Mouse (Mus musculus): ENCODE measurements at regions not wholly inside any gene's neighbourhood (a gene's known extent, or its start where the extent isn't known, plus 50 kb on each side); places are given as distances from the start of the nearest gene placed in this dataset.

DNA sequence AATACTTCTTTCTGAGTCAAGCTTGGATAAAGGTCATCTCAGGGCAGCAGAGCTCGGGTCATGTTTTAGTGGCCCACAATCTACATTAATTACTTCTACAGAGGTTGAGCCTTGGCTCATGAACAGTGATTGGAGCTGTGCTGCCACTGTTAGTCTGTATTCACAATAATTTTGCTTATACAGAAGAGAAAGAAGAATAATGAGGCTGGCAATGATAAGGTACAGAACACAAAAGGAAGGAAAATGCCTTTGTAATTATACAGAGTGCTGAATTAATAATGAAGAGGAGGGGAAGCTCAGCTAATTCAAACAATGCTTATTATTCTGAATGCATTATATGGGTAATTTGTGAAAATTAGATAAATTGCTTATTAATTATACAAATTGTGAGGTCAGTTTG lies 573.9 kb upstream of the Cblb start:
- no peak for DNase-seq

DNA sequence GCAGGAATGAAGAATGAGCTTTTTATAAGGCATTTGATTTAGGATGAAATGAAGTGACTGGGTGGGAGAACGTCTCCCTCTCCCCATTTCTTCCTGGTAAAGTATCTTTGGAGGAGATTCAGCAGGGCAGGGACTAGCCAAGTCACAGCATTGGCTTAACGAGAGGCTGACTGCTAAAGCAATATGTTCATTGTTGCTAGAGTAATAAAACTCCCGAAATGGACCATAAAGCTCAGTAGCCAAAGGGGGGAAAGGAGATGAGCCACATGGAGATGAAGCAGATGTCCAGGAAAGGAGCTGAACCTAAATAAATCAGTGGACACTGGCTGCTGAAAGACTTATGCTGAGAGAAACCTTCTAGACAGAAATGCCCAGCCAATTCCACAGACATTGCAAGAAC lies 555.3 kb upstream of the Cblb start:
- DNase-seq = no peak

DNA sequence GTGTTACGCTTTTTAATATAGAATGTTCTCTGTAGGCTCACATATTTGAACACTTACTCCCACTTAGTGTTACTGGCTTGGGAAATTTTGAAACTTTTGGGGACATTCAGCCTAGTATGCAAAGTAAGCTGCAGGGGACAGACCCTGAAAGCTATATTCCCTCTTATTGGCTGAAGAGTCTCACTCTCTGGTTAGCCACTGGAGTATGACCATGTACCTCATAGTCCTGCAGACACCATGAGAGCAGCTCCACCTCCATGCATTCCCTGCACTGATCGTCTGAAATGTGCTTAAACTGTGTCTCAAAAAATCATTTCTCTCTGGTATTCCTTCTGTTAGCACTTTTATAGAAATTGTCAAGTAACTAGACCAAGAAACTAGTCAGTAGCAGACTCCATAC lies 534.9 kb upstream of the Cblb start:
- no peak for DNase-seq

DNA sequence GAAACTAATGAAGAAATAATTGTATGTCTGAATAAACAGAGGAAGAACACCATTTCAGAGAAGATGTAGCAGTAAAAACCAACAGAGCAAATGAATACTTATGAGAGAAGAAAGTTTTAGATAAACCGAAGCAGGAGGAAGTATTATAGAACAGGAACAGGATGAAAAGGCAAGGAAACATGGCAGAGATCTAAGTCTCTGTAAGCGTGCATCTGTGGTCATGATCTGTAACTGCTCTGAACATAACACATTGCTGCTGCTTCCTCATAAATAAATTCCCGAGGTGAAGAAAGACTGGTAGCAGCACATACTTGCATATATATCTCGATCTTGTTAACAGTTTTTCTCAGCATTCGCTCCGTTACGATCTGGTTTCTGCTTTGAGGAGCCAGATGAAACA lies 533.2 kb upstream of the Cblb start:
- DNase-seq = no peak

DNA sequence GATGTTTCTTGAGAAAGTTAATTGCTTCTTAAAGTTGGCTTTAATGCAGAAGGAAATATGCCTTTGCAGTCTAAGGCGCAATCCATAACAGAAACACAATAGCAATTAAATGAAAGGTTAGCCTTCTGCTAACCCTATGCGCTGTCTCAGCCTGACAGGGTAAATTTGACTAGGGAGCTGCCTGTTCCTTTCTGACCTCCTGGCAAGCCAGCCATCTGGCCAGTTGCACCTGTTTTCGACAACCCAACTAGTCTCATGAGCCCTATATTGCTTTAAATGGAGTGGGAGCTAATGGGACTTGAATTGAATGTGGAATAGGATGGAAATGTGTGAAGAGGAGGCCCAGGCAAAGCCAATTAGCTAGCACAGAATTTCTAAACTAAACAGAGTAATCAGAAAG lies 513.9 kb upstream of the Cblb start:
- no peak for DNase-seq

DNA sequence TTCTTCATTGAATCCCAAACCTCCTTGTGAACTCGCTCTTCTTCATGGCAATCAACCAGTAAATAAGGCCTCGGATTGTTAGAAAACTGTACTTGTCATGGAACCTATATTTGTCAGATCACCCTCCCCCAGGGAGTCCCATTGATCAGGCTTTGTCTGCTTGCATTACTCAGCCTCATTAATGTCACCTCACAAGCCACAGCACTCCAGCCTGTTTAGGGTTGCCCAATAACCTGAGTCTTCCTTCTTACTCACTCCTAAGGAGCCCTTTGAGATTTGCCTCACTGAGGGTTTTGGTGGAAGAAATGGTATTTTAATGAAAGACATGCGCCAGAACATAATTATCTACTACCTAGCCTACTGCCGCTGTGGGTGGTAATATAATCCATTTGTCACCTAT lies 510.3 kb upstream of the Cblb start:
- no peak for DNase-seq

DNA sequence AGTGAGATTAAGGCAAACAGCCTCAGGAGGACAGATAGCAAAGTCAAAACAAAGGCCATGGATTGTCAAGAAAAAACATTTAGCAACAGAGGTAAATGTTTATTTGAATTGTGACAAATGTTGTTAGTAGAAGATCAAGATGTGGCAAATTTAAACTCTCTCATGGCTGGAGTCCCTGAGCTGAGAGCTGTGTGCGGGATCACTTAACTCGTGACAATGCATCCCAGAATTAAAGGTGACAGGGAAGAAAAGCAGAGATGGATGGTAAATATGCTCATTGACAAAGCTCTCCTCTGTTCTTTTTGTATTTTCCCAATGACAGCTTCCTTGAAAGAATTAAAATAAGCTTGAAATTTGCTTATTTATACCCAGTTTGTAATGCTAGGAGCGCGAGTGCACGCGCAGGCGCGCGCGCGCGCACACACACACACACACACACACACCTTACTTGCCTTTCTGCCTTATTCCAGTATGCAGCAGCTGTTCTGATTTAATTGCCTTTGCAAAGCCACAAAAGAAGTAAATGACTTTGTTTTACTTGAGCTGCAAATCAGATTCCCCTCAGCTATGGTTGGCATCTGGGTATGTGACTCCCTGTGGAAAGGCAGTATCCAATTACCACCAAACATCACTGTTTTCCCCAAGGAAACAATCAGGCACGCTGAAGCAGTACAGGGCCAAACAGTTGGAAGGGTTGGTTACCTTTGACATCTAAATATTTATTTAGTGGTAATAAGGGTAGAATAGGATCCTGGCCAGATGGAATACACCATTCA lies 509.5 kb upstream of the Cblb start:
- DNase-seq = no peak

DNA sequence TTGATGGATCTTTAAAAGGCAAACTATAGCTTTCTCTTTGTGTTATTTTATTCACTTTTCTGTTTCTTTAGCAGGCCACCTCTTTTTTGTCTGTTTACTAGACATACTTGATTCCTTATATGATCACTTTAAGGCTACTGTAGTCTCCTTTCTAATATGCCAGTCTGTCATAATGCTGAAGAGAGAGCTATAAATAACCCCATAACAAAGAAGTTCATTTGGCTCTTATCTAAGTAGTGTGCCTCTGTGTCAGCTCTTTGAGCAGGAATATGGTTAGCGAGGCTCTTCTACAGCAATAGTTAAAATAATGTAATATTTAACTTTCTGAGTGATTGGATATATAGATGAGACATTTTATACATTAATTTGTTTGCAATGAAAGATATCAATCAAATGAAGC lies 507.0 kb upstream of the Cblb start:
- no peak for DNase-seq

DNA sequence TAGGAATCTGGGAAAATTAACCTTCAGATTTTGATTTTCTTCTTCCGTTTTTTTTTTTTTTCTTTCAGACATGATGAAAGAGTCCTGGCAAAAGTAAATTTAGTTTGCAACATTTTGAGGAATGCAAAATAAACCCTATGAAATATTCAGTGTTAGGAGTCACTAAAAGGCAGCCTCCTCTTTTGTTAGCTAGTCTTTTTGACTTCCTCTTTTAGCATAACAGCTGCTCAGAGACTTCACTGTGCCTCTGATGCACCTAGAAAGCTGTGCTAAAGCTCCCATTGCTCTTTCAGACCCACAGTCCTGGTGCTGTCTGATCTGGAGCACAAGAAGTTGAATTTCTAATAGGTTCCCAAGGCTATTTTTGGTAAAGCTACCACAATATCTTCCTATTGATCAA lies 498.5 kb upstream of the Cblb start:
- no peak for DNase-seq

DNA sequence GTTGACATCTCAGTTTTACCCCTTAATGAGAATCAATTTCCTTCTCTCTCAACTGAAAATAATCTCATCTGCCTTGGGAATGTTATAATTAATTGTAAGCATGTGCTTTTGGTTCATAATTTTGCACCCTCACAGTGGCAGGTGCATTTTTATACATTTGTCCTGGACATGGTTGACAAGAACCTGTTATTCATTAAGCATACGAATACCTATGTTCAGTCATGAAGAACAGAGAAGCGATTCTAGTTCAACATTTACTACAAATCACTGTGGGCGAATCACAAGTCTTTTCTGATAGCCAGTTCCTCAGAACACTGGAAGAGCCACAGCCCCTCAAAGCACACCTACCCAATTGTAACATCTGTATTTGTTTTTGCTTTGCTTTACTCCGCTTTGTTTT lies 487.3 kb upstream of the Cblb start:
- no peak for DNase-seq

DNA sequence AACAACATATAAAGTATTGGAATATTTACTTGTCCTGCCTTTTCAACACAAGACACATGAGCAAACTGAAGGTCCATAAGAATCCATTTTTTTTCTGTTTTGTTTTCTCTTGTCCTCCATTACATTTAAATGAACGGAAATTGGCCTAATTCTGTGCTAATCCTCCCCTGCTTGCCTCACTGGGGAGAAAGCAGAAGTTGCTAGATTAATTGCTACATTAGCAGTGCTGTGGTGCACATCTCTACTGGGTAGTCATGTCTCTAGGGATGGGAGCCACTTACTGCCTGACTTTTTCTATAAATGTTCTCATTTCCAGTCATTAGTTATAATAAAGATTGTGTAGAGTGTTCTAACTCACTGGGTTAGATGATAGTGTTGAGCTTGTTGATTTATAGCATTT lies 484.0 kb upstream of the Cblb start:
- DNase-seq = peak in 1 of 2 experiments; percentile 1

DNA sequence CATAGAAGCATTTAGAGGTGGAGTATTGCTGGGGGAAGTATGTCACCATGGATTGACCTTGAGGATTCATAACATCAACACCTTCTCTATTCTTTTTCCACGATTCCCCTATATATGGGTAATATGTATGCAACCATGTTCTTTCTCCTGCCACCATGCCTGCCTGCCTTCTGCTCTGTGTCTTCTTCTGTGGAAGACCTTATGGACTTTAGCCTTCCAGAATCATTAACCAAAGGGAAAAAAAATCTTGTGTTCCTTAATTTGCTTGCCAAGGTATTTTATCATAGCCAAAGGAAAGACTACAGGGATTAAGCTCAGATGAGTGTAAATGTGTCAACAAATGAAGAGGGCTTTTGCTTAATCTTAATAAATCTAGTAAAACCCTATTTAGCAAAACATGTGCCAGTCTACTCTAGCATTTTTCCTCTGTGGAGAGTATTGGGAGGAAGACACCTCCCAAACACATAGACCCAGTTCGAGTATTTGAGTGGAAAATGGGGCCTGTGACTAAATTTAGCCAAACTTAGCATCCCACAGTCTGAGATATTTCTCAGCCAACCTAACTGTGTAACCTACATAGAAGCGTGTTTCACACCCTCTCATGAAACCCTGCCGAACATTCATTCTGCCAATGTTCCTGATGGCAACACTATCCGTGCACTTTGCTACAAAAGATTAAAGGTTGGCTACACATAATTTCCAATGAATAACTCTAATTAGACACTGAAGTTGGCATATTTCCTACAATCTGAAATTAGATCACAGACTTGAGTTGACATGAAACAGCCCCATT lies 468.0 kb upstream of the Cblb start:
- DNase-seq = no peak

DNA sequence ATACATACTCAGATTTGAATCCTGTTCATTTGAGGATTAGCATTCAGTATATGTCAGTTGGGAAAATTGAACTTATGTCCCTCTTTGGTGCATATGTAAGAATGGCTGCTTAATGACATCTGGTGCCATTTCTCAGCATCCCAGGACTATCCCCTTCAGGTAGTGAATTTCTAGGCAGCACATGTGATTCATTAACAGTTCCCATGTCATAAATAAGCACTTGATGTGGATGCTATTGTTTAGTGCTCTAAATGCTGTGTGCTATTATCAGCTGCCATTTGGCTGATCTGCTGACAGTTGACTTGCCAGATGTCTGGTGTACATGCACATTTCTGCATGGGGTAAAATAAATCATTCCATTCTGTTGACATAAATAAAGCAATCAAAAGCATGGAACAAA lies 467.0 kb upstream of the Cblb start:
- no peak for DNase-seq

DNA sequence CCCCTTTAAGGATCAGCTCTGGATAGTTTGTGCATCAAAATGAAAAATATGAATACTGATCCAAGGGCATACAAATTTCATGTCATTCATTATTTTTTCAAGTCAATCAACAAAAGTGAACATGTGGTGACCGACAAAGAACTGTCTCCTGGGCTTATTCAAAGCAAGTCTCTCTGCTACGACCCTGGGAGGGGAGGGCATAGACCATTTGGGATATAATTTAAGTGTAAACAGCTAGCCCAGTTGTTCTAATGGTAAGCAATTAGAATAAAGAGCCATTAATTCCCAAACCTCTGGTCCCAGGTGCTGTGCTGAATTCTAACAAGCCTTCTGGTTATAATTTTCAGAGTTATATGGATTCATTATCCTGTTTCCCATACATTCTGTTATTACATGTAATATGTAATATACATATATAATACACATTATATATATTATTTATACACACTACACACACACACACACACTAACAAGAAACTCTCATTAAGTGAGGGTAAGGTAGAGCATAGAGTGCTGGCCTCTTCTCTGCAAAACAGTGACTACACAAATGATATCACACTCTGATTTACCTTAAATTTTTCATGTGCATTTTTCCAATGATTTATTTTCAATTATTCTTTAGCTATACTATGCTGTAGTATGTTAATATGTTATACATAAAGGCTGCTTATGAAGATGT lies 453.0 kb upstream of the Cblb start:
- no peak for DNase-seq

DNA sequence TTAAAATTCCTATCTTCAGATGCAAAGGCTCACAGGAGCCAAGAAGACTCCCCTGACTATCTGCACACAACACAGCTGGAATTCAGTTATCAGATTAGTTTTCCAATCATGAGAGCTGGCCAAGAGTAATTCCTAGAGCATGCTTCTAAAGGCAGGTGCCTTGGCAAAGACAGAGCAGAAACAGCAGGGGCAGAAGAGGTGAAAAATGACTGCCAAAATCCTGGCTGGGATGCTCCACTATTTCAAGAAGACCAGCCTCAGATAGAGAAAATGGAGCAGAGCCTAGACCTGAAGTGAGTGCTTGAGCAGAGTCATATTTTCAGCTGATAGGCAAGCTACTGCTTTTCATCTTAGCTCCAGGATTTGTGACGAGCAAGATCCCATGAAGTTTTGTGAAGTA lies 450.5 kb upstream of the Cblb start:
- DNase-seq = no peak

DNA sequence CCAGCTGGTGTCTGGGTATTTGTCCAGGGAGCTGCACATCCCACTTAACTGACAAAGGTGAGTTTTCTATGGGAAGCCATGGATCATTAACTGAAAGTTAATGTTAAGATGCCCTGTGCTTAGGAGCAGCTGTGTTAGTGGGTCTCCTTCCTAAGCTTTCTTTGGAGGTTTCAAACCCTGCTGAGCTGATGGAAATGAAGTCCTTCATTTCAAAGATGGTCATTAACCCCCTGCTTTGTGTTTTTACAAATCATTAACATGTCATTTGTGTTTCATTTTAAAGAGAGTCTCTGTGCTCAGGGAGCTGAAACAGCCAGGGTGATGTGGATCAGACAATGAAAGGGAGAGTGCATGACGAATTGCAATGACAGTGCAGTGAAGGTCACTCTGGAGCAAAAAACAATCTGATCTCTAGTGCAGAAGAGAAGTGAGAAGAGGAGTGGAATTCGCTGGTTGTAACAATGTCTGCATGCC lies 441.1 kb upstream of the Cblb start:
- DNase-seq = no peak

DNA sequence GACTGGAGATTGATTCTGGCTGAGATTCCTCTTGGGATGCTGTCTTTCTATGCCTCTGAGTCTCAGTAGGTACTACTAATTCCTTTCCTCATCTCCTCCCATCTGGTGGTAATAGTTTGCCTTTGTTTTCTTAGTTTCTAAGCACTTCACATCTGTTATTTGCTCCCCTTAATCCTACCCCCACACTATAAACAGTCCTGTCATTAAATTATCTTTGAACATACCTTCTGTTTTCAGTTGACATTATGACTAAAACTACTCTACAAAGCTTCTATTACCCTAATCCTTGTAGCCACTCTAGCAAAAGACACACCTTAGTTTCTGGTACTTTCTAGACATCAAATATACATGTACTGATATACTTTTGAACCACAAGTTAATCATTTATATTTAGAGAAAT lies 413.4 kb upstream of the Cblb start:
- no peak for DNase-seq

DNA sequence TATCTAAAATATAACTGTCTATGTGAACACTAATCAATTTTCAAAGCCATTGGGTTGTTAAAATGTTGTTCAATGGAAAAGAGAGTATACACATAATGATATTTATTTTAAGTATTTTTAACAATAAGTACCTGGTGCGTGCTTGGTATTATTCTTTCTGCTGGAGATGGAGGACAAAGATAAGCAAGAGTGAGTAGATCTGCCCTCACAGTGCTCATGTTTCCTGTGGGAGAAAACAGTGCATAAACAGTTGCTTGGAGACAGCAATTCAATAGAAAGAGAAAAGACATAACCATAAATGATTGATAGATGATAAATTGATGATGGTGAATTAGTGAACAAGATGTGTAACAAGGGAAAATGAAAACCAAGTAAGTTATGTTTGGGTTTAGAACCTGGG lies 384.4 kb upstream of the Cblb start:
- no peak for DNase-seq

DNA sequence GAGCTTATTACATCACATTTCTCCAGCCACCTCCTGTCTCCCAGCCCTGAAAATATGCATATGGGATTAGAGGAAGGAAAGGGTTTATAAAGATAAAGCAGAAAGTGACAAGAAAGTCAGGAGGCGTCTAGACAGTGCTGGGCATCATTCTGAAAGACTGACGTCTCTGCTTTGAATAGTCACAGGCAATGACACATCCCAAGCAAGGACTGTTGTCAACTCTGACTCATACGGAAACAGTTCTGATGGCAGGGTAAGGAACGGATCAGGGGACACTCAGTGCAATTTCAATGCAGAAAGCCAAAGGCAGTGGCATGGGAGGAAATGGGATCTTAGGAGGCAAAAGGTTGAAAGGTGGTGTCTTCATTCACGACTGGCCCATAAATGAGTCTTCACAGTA lies 380.9 kb upstream of the Cblb start:
- DNase-seq = no peak

DNA sequence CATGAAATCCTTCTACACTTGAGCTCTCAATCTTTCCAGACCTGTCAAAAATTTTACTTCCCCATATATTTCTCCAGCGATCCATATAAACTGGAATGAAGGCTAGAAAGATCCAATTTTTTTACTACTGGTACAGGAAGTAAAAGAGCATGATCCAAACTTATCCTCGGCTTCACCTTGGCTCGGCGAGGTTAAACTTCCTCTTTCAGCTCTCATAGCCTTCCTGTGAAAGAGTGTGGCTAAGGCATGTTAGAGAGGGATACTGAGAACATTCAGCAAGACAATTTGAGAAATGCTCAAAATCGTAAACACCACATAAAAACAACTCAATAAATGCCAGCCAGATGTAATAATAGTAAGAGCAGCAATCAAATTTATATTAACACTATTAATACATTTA lies 380.3 kb upstream of the Cblb start:
- DNase-seq = no peak

DNA sequence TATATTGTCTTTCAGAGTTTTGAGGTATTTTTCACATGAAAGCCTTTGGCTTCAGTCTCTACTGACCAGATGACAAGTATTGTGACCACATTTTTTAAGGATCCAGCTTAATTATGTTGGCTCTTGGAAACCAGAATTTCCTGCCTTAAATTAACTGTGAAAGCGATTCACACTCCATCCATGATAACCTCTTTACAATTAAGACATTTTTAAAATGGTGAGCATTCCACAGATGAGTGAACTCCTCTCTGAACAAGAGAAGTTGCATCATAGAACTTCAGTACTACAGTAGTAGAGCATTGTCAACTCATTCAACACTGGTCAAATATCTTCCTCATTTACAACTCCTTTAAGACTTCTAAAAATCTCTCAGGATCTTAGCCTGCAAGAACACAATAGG lies 369.3 kb upstream of the Cblb start:
- DNase-seq = no peak

DNA sequence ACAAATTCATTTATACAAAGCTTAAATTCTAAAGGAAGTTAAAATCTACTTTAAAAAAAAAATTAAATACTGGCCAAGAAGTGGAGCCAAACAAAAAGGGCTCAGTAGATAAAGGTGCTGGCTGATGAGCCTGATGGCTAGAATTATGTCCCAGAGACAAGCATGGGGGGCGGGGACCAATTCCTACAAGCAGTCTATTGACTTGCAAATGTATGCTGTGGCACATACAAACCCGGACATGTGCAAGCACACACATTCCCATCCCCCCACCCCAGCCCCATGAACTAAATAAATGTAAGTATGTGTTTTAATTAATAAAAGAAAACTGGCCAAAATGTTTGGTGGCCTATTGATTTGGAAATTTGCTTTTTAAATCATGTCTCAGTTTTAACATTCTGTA lies 366.7 kb upstream of the Cblb start:
- no peak for DNase-seq

DNA sequence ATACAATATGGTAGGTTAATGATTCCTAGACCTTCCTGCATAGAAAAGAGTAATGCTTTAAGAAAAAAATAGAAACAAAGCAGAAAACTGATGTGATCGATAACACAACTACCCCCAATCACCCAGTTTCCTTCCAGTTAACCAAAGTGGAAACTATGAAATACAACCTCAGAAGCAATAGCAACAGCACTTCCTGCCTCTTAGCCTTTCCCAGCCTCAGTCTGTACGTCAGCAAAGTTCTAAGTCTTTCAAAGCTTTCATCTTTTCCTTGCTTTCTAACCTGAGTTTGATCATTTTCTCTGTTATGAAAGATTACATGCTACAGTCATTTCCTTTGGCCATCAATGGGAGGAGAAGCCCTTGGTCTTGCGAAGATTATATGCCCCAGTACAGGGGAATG lies 355.9 kb upstream of the Cblb start:
- DNase-seq = no peak

DNA sequence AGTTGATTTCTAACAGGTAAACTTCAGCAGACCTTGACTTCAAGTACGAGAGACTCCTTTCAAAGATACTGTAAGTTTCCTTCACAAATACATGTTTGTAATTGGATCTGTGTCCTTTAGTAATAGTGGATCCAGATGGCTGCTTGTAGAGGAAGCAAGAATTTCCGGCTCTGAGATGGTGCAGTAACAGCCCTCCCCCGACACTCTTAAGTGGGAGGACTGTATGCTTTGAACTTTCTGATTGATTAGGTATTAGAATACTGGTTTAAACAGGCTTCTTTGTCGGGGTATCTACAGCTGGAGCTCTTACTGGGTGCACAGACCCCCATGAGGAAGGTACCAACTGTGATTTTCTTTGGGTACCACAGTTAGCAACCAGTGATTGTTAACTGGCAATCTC lies 355.0 kb upstream of the Cblb start:
- no peak for DNase-seq

Measured in B cell, adult 2 months (primary cell).